Mouse (Mus musculus) kidney, adult 8-10 months (tissue): Measurements from ENCODE around the gene Gm4513.
"Not testable (repeated sequence)": the region's sequence is repeated elsewhere in the genome, so short reads cannot be mapped to it uniquely, and the experiment has no call there.

ENCODE experiments used
- DNase-seq, 2 experiments: peaks; one replicate each; pipeline ENCODE4 v3.0.0; 2022

The Gm4513 gene

DNA sequence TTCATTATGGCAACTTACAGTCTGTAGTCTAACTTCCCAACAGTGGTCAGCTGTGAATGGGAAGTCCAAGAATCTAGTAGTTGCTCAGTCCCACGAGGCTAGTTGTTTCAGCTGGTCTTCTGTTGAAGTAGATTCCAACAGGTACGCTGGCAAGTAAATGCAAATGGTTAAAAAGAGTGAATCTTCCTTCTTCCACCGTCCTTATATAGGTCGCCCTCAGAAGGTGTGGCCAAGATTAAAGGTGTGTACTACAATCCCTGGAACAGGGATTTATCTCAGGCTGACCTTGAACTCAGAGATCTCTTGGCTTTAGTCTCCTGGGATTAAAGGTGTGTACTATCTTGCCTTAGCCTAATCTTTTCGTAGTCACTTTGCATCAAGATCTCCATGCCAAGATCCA lies at the start of gene Gm4513:
Gene Gm4513 (minus strand): TSS at position 101 of the 400 bp plus-strand sequence.
- not testable (repeated sequence) for DNase-seq

DNA sequence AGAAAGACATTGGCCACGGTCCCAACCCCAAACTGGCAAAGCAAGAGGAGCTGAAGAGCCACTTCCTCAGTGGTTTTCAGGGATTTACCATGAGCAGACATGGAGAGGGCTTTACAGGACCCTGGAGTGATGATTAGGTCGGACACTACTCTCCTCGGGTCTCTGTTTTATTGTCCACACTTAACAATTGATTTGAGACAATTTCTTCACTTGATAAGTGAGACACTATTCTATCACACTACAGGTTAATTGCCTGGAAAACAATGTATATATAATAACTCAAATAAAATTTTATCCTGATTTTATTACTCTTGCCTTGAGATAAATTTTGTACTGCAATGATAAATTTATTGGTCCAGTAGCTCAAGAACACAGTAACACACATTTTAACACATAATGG lies 22.7 kb downstream of the Gm4513 start, which contains the start of gene Gm4141:
Gene Gm4141 (minus strand): TSS at position 101 of the 400 bp plus-strand sequence.
- not testable (repeated sequence) for DNase-seq

DNA sequence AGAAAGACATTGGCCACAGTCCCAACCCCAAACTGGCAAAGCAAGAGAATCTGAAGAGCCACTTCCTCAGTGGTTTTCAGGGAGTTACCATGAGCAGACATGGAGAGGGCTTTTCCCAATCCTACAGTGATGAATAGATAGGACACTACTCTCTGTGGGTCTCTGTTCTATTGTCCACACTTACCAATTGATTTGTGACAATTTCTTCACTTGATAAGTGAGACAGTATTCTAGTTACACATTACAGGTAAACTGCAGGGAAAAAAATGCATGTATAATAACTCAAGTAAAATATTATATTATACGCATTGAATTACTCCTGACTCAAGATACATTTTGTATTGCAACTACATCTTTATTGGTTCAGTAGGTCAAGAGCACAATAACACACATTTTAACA lies 53.2 kb downstream of the Gm4513 start, which contains the start of gene Gm5726:
Gene Gm5726 (minus strand): TSS at position 101 of the 400 bp plus-strand sequence.
- not testable (repeated sequence) for DNase-seq
